Mouse (Mus musculus): ENCODE results near the gene Cat.

- TF ChIP-seq EP300 (IDR thresholded peaks at IDR 0.05; ENCODE audit: low read depth) (no peak), CTCF (IDR thresholded peaks at IDR 0.05; ENCODE audit: low read depth) (no peak)
These were observed 56.6 kb downstream of the Cat start for GRCm38 (mm10) chr2:103428356-103428755.
